Mouse (Mus musculus) midbrain, embryonic 14.5 days (tissue): ENCODE measurements around the gene Fcer1g. TPM values are rescaled to one million over a fixed set of nuclear protein-coding genes. Genes with fewer than 3 reads are reported as not detected.
A peak's percentile ranks its signal among the peaks of the same experiment; 100 is the strongest.

ENCODE experiments used
- ATAC-seq: fragments of 200-750 bp; cut with Nextera tagmentation; 2 replicates; pipeline ENCODE4 v1.8.0; 2017; ENCODE audit warnings: moderate number of reproducible peaks, moderate library complexity; ENCODE audit not compliant: low FRiP score, low TSS enrichment
- DNase-seq: peaks from one replicate; pipeline ENCODE4 v3.0.0-alpha.2; 2015
- H3K27ac ChIP-seq: fragments of 300-500 bp; sonication (generic); replicated peaks from 2 replicates; pipeline ENCODE4 v1.5.1; 2014; ENCODE audit warnings: mild to moderate bottlenecking, low read depth, low read length, moderate library complexity
- H3K27me3 ChIP-seq: fragments of 300-500 bp; sonication (generic); 2 replicates; pipeline ENCODE4 v1.6.1; 2014; ENCODE audit warnings: low read length, control low read depth, mixed read lengths; ENCODE audit not compliant: control insufficient read depth, insufficient read depth
- H3K36me3 ChIP-seq: fragments of 300-500 bp; sonication (generic); 2 replicates; pipeline ENCODE4 v1.6.1; 2014; ENCODE audit warnings: low read length, control low read depth; ENCODE audit not compliant: control insufficient read depth, insufficient read depth
- H3K4me1 ChIP-seq: fragments of 300-500 bp; sonication (generic); 2 replicates; pipeline ENCODE4 v1.6.1; 2014; ENCODE audit warnings: mild to moderate bottlenecking, antibody characterized with exemption, low read length, control low read depth; ENCODE audit not compliant: control insufficient read depth, insufficient read depth
- H3K4me2 ChIP-seq: fragments of 300-500 bp; sonication (generic); 2 replicates; pipeline ENCODE4 v1.6.1; 2014; ENCODE audit warnings: mild to moderate bottlenecking, low read length, moderate library complexity
- H3K4me3 ChIP-seq: fragments of 300-500 bp; sonication (generic); replicated peaks from 2 replicates; pipeline ENCODE4 v1.5.1; 2014; ENCODE audit warnings: low read depth, low read length
- H3K9ac ChIP-seq: fragments of 300-500 bp; sonication (generic); replicated peaks from 2 replicates; pipeline ENCODE4 v1.6.1; 2014; ENCODE audit warnings: mild to moderate bottlenecking, low read length, moderate library complexity
- H3K9me3 ChIP-seq: fragments of 300-500 bp; sonication (generic); 2 replicates; pipeline ENCODE4 v1.6.1; 2016; ENCODE audit warnings: low read length, control low read depth, mixed read lengths; ENCODE audit not compliant: control insufficient read depth
- WGBS: fragments of 180-500 bp; shearing (Covaris S2); extraction: QIAGEN DNeasy Blood & Tissue Kit; methylation state at CpG from one replicate; pipeline ENCODE4 v1.1.7; 2014; 5-methylcytosine and 5-hydroxymethylcytosine counted together
- polyA plus RNA-seq: library from polyadenylated mRNA; unstranded; fragments of >200 nt; fragmentation: Nextera tagmentation; extraction: Ambion mirVana; gene quantifications from 2 replicates; pipeline ENCODE4 v1.2.1, GENCODE M21; 2014

Fcer1g gene
- polyA plus RNA-seq, 1 experiment from 2014 or later: 28.4 TPM

- Histone ChIP-seq H3K27ac (no peak overlapping the region), H3K4me3 (no peak overlapping the region), H3K9ac (no peak overlapping the region), H3K4me2 (no peak overlapping the region), H3K9me3 (no peaks in the 10 kb centered on the region), H3K27me3 (no peaks in the 10 kb centered on the region), H3K4me1 (no peaks in the 10 kb centered on the region), H3K36me3 (peaks cover 17% of the 10 kb centered on the region)
- ATAC-seq (no peak), DNase-seq (no peak)
- WGBS: 65% methylated on average over 3 of the region's 3 CpGs
Observed at GRCm38 (mm10) chr1:171230215-171230614, 4.0 kb downstream of the Fcer1g start.

- Histone ChIP-seq H3K36me3 (peaks cover 12% of the 10 kb centered on the region), H3K4me2 (no peak overlapping the region), H3K4me1 (no peaks in the 10 kb centered on the region), H3K9me3 (no peaks in the 10 kb centered on the region), H3K9ac (no peak overlapping the region), H3K27me3 (no peaks in the 10 kb centered on the region), H3K4me3 (no peak overlapping the region), H3K27ac (no peak overlapping the region)
- DNase-seq (no peak), ATAC-seq (no peak)
- WGBS: 30% methylated on average over 6 of the region's 6 CpGs
Observed at GRCm38 (mm10) chr1:171229750-171230149, 4.4 kb downstream of the Fcer1g start.

DNA sequence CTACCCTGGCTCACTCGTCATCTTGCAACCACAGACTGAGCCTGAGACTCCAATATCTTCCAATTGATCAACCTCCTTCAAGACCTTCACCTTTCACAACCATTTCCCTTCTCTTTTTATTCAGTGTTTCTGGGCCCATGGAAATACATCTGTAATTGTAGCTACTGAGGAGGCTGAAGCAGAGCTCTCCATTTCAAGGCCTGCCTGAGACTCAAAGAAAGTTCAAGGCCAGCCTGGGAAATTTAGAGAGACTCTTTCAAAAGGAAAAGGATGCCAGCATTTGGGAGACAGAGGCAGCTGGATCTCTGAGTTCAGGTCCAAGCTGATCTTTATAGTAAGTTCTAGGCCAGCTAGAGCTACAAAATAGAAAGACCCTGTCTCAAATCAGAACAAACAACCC is 6.3 kb downstream of the Fcer1g start:
- ATAC-seq (no peak), DNase-seq (no peak)
- no peaks in the 10 kb centered on the region for H3K27me3 ChIP-seq
- 79% methylated on average over 1 of the region's 1 CpGs for WGBS
- no peaks in the 10 kb centered on the region for H3K36me3 ChIP-seq
- H3K4me1 ChIP-seq: no peaks in the 10 kb centered on the region
- no peak overlapping the region for H3K9ac ChIP-seq
- no peak overlapping the region for H3K4me3 ChIP-seq
- H3K4me2 ChIP-seq: no peak overlapping the region
- H3K9me3 ChIP-seq: no peaks in the 10 kb centered on the region
- no peak overlapping the region for H3K27ac ChIP-seq

- Histone ChIP-seq H3K36me3 (no peaks in the 10 kb centered on the region), H3K9ac (no peak overlapping the region), H3K27me3 (no peaks in the 10 kb centered on the region), H3K4me3 (no peak overlapping the region), H3K9me3 (no peaks in the 10 kb centered on the region), H3K27ac (no peak overlapping the region), H3K4me2 (no peak overlapping the region), H3K4me1 (peaks cover under 1% of the 10 kb centered on the region; the same call in 1 of the 2 replicates)
- no peak for DNase-seq
- 52% methylated on average over 4 of the region's 4 CpGs for WGBS
- no peak for ATAC-seq
Observed at GRCm38 (mm10) chr1:171226780-171227179, 7.4 kb downstream of the Fcer1g start.

DNA sequence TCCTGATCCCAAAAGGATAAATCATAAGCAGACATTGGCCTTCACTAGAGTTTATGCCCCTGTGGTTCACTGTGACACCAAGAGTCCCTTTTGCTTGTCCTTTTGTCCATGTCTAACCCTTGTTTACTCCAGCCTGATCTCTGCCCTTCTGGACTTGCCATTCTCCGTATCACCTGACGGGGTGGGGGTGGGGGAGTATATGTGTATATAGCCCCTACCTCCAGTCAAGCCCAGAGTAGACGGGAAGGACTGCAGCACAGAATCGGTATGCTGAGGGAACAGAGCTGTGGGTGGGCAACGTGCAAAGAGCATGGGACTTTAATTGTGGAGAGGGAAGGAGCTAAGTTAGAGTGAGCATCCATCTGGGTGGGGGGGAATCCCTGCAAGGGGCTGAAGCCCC is 9.3 kb downstream of the Fcer1g start, which contains the start of gene Apoa2:
Gene Apoa2 (plus strand): TSS at position 198 of the 400 bp plus-strand sequence.
- 81% methylated on average over 5 of the region's 5 CpGs for WGBS
- H3K4me2 ChIP-seq: no peak within 1 kb of the TSS

GRCm38 (mm10) chr1:171223796-171224195 is 10.4 kb downstream of the Fcer1g start:
- H3K9me3 ChIP-seq: no peaks in the 10 kb centered on the region
- ATAC-seq: no peak
- no peak for DNase-seq
- H3K4me2 ChIP-seq: no peak overlapping the region
- H3K27me3 ChIP-seq: no peaks in the 10 kb centered on the region
- H3K4me1 ChIP-seq: peaks cover 13% of the 10 kb centered on the region
- no peak overlapping the region for H3K27ac ChIP-seq
- 93% methylated on average over 2 of the region's 2 CpGs for WGBS
- no peak overlapping the region for H3K4me3 ChIP-seq
- peaks cover 6% of the 10 kb centered on the region for H3K36me3 ChIP-seq
- no peak overlapping the region for H3K9ac ChIP-seq

More for the DNA sequence above, 9.3 kb downstream of the Fcer1g start, which contains the start of gene Apoa2:
- H3K9me3 ChIP-seq: no peaks in the 10 kb centered on the region
- H3K27me3 ChIP-seq: no peaks in the 10 kb centered on the region
- no peak for ATAC-seq
- H3K4me3 ChIP-seq: no peak within 1 kb of the TSS
- H3K27ac ChIP-seq: no peak within 1 kb of the TSS
- peaks cover 13% of the 10 kb centered on the region for H3K4me1 ChIP-seq
- no peaks in the 10 kb centered on the region for H3K36me3 ChIP-seq
- no peak within 1 kb of the TSS for H3K9ac ChIP-seq
- DNase-seq: no peak

- Histone ChIP-seq H3K36me3 (peaks cover 10% of the 10 kb centered on the region), H3K4me3 (peak overlapping the region; percentile 66; the same call in 1 of the 2 replicates), H3K4me2 (peak overlapping the region; percentile 86), H3K27ac (peak overlapping the region; percentile 55; the same call in 1 of the 2 replicates), H3K27me3 (no peaks in the 10 kb centered on the region), H3K9me3 (no peaks in the 10 kb centered on the region), H3K4me1 (peaks cover 13% of the 10 kb centered on the region), H3K9ac (no peak overlapping the region)
- ATAC-seq (no peak), DNase-seq (no peak)
- 83% methylated on average over 6 of the region's 6 CpGs for WGBS
Observed at GRCm38 (mm10) chr1:171223168-171223567, 11.0 kb downstream of the Fcer1g start.

- Histone ChIP-seq H3K9ac (peak within 1 kb of the TSS; percentile 63), H3K9me3 (no peaks in the 10 kb centered on the region), H3K36me3 (peaks cover 13% of the 10 kb centered on the region), H3K27me3 (no peaks in the 10 kb centered on the region), H3K4me3 (peak within 1 kb of the TSS; percentile 66), H3K4me2 (peak within 1 kb of the TSS; percentile 86), H3K4me1 (peaks cover 13% of the 10 kb centered on the region), H3K27ac (peak within 1 kb of the TSS; percentile 72)
- peak; percentile 96 for DNase-seq
- ATAC-seq: peak; percentile 96
- WGBS: 3% methylated on average over 28 of the region's 28 CpGs
Observed at GRCm38 (mm10) chr1:171222238-171223155, 11.7 kb downstream of the Fcer1g start, which contains the start of gene Tomm40l. TSS of gene Tomm40l (minus strand) at chr1:171222514.
